Mouse (Mus musculus): ENCODE measurements around the gene Gm11937.

Gene Gm11937

GRCm38 (mm10) chr11:99581564-99581963 lies 28.4 kb downstream of the Gm11937 start:
- in situ Hi-C loops (cut with MboI, MseI), result no loop called here

- in situ Hi-C loops (cut with MboI, MseI), result no loop called here
Measured at GRCm38 (mm10) chr11:99581051-99581450, 28.9 kb downstream of the Gm11937 start.

GRCm38 (mm10) chr11:99580636-99581035 lies 29.4 kb downstream of the Gm11937 start, which contains the start of gene Krtap1-5:
Gene Krtap1-5, minus strand, starts transcription at chr11:99581016.
- in situ Hi-C loops (cut with MboI, MseI), result no loop called here

GRCm38 (mm10) chr11:99574106-99574505 lies 35.9 kb downstream of the Gm11937 start:
- in situ Hi-C loops (cut with MboI, MseI), result no loop called here

- in situ Hi-C loops (cut with MboI, MseI), result no loop called here
Measured at GRCm38 (mm10) chr11:99573164-99573563, 36.8 kb downstream of the Gm11937 start.

GRCm38 (mm10) chr11:99566530-99566929 lies 43.5 kb downstream of the Gm11937 start, which contains the start of gene Krtap3-1:
Gene Krtap3-1, minus strand, starts transcription at chr11:99566630.
- in situ Hi-C loops (cut with MboI, MseI), result no loop called here

- in situ Hi-C loops (cut with MboI, MseI), result no loop called here
Measured at GRCm38 (mm10) chr11:99562580-99562979, 47.4 kb downstream of the Gm11937 start.

Measured in T-helper 1 cell (primary cell).